Mouse (Mus musculus): ENCODE data around the gene Gpr160. TPM values are rescaled to one million over a fixed set of nuclear protein-coding genes. Genes with fewer than 3 reads are reported as not detected.

The Gpr160 gene
- 10.3 and 12.5 TPM in 2 replicates for polyA plus RNA-seq (2015; fragmentation: Nextera tagmentation; extraction: Ambion mirVana)

GRCm38 (mm10) chr3:30855604-30856458 is at the start of gene Gpr160:
Gene Gpr160, plus strand, starts transcription at chr3:30855950.
- peak within 1 kb of the TSS; percentile 29 for H3K9ac ChIP-seq
- H3K27me3 ChIP-seq, result 0 out of 2 replicates have a peak, but pooled peaks cover 3% of the 10 kb centered on the region
- H3K4me2 ChIP-seq (replicated peaks), result peak within 1 kb of the TSS; percentile 97
- WGBS, result under 1% methylated on average over 75 of the region's 75 CpGs
- H3K9me3 ChIP-seq (replicated peaks), result no peaks in the 10 kb centered on the region
- H3K27ac ChIP-seq (replicated peaks), result 0 out of 2 replicates have a peak within 1 kb of the TSS, but pooled peaks have one; percentile 22
- peak; percentile 75 for ATAC-seq (ENCODE audit: insufficient number of reproducible peaks, low FRiP score, low TSS enrichment, low read depth)
- peaks cover 12% of the 10 kb centered on the region; the same call in 1 of the 2 replicates for H3K4me1 ChIP-seq
- H3K36me3 ChIP-seq, result no peaks in the 10 kb centered on the region
- H3K4me3 ChIP-seq (replicated peaks), result peak within 1 kb of the TSS; percentile 53

DNA sequence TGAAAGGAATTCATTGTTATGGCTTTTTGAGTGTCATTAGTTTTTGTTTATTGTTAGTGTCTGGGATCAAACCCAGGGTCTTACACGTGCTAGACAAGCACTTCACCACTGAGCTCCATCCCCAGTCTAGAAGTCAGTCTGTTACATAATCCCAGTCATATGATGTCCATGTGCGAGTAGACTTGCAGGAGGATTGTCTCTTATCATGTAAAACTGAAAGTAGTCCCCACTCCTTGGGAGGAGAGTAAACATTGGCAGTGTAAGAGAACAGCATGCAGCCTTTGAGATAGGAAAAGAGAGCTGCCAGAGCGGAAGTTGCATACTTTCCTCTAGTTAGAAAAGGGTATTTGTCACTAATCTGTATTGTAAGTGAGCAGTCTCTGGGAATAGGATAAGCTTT is 42.9 kb upstream of the Gpr160 start:
- WGBS, result 83% methylated on average over 3 of the region's 3 CpGs
- H3K36me3 ChIP-seq, result peaks cover 41% of the 10 kb centered on the region
- no peaks in the 10 kb centered on the region for H3K27me3 ChIP-seq

GRCm38 (mm10) chr3:30818630-30819125 is 37.1 kb upstream of the Gpr160 start:
- Histone ChIP-seq H3K9ac (no peak overlapping the region), H3K36me3 (peaks cover 39% of the 10 kb centered on the region), H3K4me2 (replicated peaks) (no peak overlapping the region), H3K9me3 (replicated peaks) (no peaks in the 10 kb centered on the region), H3K4me3 (replicated peaks) (no peak overlapping the region), H3K27me3 (no peaks in the 10 kb centered on the region), H3K27ac (replicated peaks) (no peak overlapping the region), H3K4me1 (no peaks in the 10 kb centered on the region)
- no peak for ATAC-seq (ENCODE audit: insufficient number of reproducible peaks, low FRiP score, low TSS enrichment, low read depth)
- WGBS, result 95% methylated on average over 16 of the region's 16 CpGs

More for the DNA sequence above, 42.9 kb upstream of the Gpr160 start:
- no peaks in the 10 kb centered on the region for H3K9me3 ChIP-seq (replicated peaks)
- H3K4me2 ChIP-seq (replicated peaks), result no peak overlapping the region
- no peak overlapping the region for H3K4me3 ChIP-seq (replicated peaks)
- no peaks in the 10 kb centered on the region for H3K4me1 ChIP-seq
- ATAC-seq (ENCODE audit: insufficient number of reproducible peaks, low FRiP score, low TSS enrichment, low read depth), result no peak
- H3K9ac ChIP-seq, result no peak overlapping the region
- no peak overlapping the region for H3K27ac ChIP-seq (replicated peaks)

GRCm38 (mm10) chr3:30822163-30822562 is 33.6 kb upstream of the Gpr160 start:
- H3K27ac ChIP-seq (replicated peaks), result no peak overlapping the region
- no peaks in the 10 kb centered on the region for H3K4me1 ChIP-seq
- no peak overlapping the region for H3K4me2 ChIP-seq (replicated peaks)
- no peaks in the 10 kb centered on the region for H3K27me3 ChIP-seq
- H3K9me3 ChIP-seq (replicated peaks), result no peaks in the 10 kb centered on the region
- no peak overlapping the region for H3K9ac ChIP-seq
- 96% methylated on average over 8 of the region's 8 CpGs for WGBS
- ATAC-seq (ENCODE audit: insufficient number of reproducible peaks, low FRiP score, low TSS enrichment, low read depth), result no peak
- peaks cover 29% of the 10 kb centered on the region for H3K36me3 ChIP-seq
- H3K4me3 ChIP-seq (replicated peaks), result no peak overlapping the region

- H3K9ac ChIP-seq, result no peak overlapping the region
- H3K9me3 ChIP-seq (replicated peaks), result no peaks in the 10 kb centered on the region
- H3K4me1 ChIP-seq, result no peaks in the 10 kb centered on the region
- no peak for ATAC-seq (ENCODE audit: insufficient number of reproducible peaks, low FRiP score, low TSS enrichment, low read depth)
- H3K36me3 ChIP-seq, result 0 out of 2 replicates have a peak, but pooled peaks cover 9% of the 10 kb centered on the region
- no peak overlapping the region for H3K4me3 ChIP-seq (replicated peaks)
- no peak overlapping the region for H3K4me2 ChIP-seq (replicated peaks)
- WGBS, result 88% methylated on average over 5 of the region's 5 CpGs
- no peak overlapping the region for H3K27ac ChIP-seq (replicated peaks)
- no peaks in the 10 kb centered on the region for H3K27me3 ChIP-seq
Observed at GRCm38 (mm10) chr3:30826069-30826468, 29.7 kb upstream of the Gpr160 start.

- 76% methylated on average over 15 of the region's 15 CpGs for WGBS
- H3K9me3 ChIP-seq (replicated peaks), result no peaks in the 10 kb centered on the region
- ATAC-seq (ENCODE audit: insufficient number of reproducible peaks, low FRiP score, low TSS enrichment, low read depth), result no peak
- no peaks in the 10 kb centered on the region for H3K36me3 ChIP-seq
- no peaks in the 10 kb centered on the region for H3K4me1 ChIP-seq
- H3K9ac ChIP-seq, result no peak overlapping the region
- no peak overlapping the region for H3K4me2 ChIP-seq (replicated peaks)
- H3K4me3 ChIP-seq (replicated peaks), result no peak overlapping the region
- no peak overlapping the region for H3K27ac ChIP-seq (replicated peaks)
- no peaks in the 10 kb centered on the region for H3K27me3 ChIP-seq
Observed at GRCm38 (mm10) chr3:30831848-30832606, 23.7 kb upstream of the Gpr160 start.

GRCm38 (mm10) chr3:30833254-30833653 is 22.5 kb upstream of the Gpr160 start:
- Histone ChIP-seq H3K4me1 (no peaks in the 10 kb centered on the region), H3K27ac (replicated peaks) (no peak overlapping the region), H3K27me3 (no peaks in the 10 kb centered on the region), H3K4me3 (replicated peaks) (no peak overlapping the region), H3K9me3 (replicated peaks) (0 out of 2 replicates have a peak, but pooled peaks cover 3% of the 10 kb centered on the region), H3K9ac (no peak overlapping the region), H3K36me3 (no peaks in the 10 kb centered on the region), H3K4me2 (replicated peaks) (no peak overlapping the region)
- no peak for ATAC-seq (ENCODE audit: insufficient number of reproducible peaks, low FRiP score, low TSS enrichment, low read depth)
- whole genome bisulfite sequencing, result 87% methylated on average over 3 of the region's 3 CpGs

- Histone ChIP-seq H3K27ac (replicated peaks) (no peak overlapping the region), H3K4me1 (no peaks in the 10 kb centered on the region), H3K9ac (no peak overlapping the region), H3K4me2 (replicated peaks) (no peak overlapping the region), H3K27me3 (no peaks in the 10 kb centered on the region), H3K36me3 (no peaks in the 10 kb centered on the region), H3K4me3 (replicated peaks) (no peak overlapping the region), H3K9me3 (replicated peaks) (no peaks in the 10 kb centered on the region)
- WGBS, result 77% methylated on average over 2 of the region's 2 CpGs
- ATAC-seq (ENCODE audit: insufficient number of reproducible peaks, low FRiP score, low TSS enrichment, low read depth), result no peak
Observed at GRCm38 (mm10) chr3:30845755-30846154, 10.0 kb upstream of the Gpr160 start.

- H3K27me3 ChIP-seq, result no peaks in the 10 kb centered on the region
- H3K4me3 ChIP-seq (replicated peaks), result no peak overlapping the region
- H3K27ac ChIP-seq (replicated peaks), result no peak overlapping the region
- no peaks in the 10 kb centered on the region for H3K9me3 ChIP-seq (replicated peaks)
- no peak overlapping the region for H3K9ac ChIP-seq
- no peak overlapping the region for H3K4me2 ChIP-seq (replicated peaks)
- WGBS, result 64% methylated on average over 1 of the region's 1 CpGs
- ATAC-seq (ENCODE audit: insufficient number of reproducible peaks, low FRiP score, low TSS enrichment, low read depth), result no peak
- no peaks in the 10 kb centered on the region for H3K36me3 ChIP-seq
- no peaks in the 10 kb centered on the region for H3K4me1 ChIP-seq
Observed at GRCm38 (mm10) chr3:30847413-30847812, 8.3 kb upstream of the Gpr160 start.

DNA sequence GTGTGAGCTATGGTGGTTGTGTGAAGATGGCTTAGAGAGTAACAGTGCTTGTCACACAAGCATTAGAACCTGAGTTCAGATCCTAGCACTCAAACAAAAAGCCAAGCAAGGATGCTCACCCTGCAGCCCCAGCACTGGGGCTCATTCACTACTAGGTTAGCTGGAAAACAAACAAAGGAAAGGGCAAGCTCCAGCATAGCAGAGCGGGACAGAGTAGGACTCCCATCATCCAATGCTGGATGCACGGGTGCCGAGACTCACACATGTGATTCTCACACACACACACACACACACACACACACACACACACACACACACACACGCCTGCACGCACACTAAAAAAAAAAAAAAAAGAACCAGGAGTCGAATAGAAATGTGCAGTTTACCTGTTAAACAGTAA is 4.3 kb upstream of the Gpr160 start:
- Histone ChIP-seq H3K27me3 (0 out of 2 replicates have a peak, but pooled peaks cover 3% of the 10 kb centered on the region), H3K9me3 (replicated peaks) (no peaks in the 10 kb centered on the region), H3K4me3 (replicated peaks) (no peak overlapping the region), H3K4me2 (replicated peaks) (no peak overlapping the region), H3K36me3 (no peaks in the 10 kb centered on the region), H3K4me1 (peaks cover 11% of the 10 kb centered on the region; the same call in 1 of the 2 replicates), H3K9ac (no peak overlapping the region), H3K27ac (replicated peaks) (no peak overlapping the region)
- ATAC-seq (ENCODE audit: insufficient number of reproducible peaks, low FRiP score, low TSS enrichment, low read depth), result no peak
- WGBS, result 72% methylated on average over 5 of the region's 6 CpGs

DNA sequence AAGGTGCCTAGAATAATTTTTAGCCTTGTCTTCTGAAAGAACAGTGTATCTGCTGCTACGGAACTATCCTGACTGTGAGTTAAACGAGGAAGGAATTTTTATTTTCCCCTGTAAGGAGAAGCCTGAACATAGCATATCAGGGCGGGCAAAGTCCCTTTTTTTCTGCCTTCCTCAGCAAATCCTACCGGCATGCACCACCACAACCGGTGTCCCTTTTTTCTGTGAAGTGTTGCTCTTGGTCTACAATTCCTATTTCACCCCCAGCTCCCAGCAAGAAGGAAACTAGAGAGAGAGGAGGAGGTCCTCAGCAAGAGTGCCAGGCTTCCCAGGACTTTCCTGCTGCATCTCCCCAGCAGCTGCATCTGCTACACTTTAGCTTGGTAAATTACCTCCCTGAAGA is 2.2 kb upstream of the Gpr160 start:
- H3K9me3 ChIP-seq (replicated peaks), result no peaks in the 10 kb centered on the region
- H3K4me3 ChIP-seq (replicated peaks), result no peak overlapping the region
- no peak for ATAC-seq (ENCODE audit: insufficient number of reproducible peaks, low FRiP score, low TSS enrichment, low read depth)
- no peak overlapping the region for H3K4me2 ChIP-seq (replicated peaks)
- 0 out of 2 replicates have a peak, but pooled peaks cover 3% of the 10 kb centered on the region for H3K27me3 ChIP-seq
- H3K4me1 ChIP-seq, result peaks cover 12% of the 10 kb centered on the region; the same call in 1 of the 2 replicates
- no peak overlapping the region for H3K27ac ChIP-seq (replicated peaks)
- 81% methylated on average over 5 of the region's 5 CpGs for WGBS
- no peaks in the 10 kb centered on the region for H3K36me3 ChIP-seq
- H3K9ac ChIP-seq, result no peak overlapping the region

All from embryonic facial prominence, embryonic 15.5 days (tissue).